Mouse (Mus musculus): ENCODE data around the gene Etaa1.
"Not testable (repeated sequence)": the region's sequence is repeated elsewhere in the genome, so short reads cannot be mapped to it uniquely, and the experiment has no call there.

Gene Etaa1

DNA sequence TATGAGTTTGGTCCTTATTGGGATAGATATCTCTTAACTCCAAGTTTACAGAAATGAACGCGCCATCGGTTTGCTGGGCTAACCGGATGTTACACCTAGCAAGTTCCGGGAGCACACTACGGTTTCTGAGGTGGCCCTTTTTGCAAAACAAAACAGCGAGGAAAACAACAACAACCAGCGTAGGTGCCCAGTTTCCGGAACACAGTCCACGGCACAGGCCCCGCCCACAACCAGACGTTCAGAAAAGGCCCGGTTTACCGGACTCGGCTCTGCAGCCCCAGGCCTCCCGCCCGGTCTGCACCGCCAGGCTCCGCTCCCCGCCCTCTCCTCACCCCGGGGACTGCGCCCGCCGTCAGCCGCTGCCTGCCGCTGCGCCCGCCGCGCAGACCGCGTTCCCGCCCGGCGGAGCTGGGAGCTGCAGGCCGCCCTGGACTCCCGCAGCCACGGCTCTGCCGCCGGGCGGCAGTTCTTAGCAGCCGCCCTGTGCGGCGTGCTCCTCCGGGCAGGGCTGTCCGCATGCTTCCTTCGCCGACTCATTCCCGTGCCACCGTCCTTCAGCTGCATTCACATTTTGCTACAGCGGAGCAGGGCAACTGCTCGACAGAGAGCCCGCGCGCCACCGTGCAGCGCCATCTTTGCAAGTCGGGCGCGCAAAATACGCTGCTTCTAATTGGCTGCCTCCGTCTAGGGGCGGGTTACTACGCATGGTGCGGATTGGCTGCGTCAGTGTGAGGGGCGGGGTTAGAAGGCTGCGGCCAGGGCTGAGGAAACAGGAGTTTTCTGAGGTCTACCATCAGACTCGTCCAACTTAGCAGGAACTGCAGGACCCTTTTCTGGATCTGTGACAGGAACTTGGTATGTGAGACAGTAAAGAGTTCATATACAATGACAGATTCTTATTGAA is at the start of gene Etaa1:
Gene Etaa1, minus strand, starts transcription at position 645 of the 904 bp plus-strand sequence.
- peak; percentile 82 for DNase-seq (ENCODE audit: low spot score)

DNA sequence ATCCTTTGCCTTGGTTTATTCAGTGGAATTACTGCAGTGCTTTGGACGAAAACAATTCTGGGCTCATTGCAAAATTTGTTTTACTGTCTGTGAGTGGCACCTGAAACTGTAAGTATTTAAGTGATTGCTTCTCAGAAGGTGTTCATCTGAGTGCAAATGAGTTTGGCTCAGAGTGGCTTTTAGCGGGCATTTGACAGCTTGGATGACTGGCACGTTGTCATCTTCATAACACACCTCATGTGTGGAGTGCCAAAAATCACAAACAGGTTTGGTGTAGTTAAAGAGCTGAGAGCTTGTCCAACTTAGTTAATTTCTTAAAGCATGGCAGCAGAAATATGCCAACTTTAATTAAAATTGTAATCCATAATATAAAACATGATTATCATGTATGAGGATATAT is 40.5 kb upstream of the Etaa1 start:
- no peak for DNase-seq (ENCODE audit: low spot score)

- no peak for DNase-seq (ENCODE audit: low spot score)
Measured at GRCm38 (mm10) chr11:17992311-17992710, 38.6 kb upstream of the Etaa1 start.

- no peak for DNase-seq (ENCODE audit: low spot score)
Measured at GRCm38 (mm10) chr11:17983331-17983730, 29.7 kb upstream of the Etaa1 start.

GRCm38 (mm10) chr11:17981246-17981645 is 27.6 kb upstream of the Etaa1 start:
- DNase-seq (ENCODE audit: low spot score): no peak

DNA sequence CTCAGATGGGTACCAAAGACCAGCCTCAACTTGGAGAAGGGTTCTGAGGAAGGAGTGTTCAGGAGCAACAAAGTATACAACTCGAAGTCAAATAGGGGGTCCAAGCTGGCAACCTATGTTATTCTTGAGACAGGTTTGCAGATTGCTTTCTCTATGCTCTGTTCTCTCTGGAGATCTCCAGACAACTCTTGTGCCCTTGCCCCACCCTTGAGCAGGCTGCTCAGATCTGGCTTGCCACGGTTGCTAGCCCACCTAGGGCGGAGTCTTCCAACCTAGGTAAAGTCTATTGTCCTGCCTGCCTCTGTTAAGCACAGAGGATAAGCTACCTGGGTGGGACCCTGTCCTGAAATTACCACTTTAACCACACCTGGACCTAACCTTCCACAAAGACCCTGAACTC is 21.9 kb upstream of the Etaa1 start:
- DNase-seq (ENCODE audit: low spot score): no peak

DNA sequence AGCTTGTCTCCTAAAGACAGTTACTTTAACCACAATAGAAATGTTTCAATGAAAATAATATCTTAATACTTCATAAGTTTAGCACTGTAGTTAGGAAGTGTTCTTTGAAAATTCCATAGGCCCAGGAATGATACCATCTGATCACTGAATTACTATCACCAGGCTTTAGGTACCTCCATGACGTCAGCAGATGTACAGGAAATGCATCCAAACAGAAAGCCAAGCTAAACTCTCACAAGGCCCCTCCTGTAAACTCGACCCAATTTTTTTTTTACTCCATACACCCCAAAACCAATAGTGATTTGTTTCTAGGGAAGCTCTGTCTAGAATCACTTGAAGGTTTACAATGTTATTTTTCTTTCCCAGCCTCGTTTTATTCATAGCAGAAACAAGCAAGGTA is 884 bp downstream of the Etaa1 start:
- DNase-seq (ENCODE audit: low spot score): no peak

GRCm38 (mm10) chr11:17951336-17951735 is 2.3 kb downstream of the Etaa1 start:
- no peak for DNase-seq (ENCODE audit: low spot score)

DNA sequence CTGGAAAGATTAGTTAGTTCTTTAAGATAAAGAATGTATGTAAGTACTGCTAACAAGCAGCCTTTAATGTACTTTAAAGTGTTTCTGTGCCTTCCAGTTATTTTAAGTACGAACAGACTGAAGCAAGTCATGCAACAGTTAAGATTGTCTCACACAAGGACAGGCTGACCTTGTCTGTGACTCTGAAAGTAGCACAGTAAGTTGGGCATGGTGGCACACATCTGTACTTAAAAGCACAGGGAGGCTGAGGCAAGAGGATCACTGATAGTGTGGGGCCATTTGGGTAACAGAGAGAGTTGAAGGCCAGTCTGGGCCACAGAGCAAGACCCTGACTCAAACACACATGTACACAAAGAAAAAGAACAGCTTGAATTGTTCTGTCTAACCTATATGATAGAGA is 14.5 kb downstream of the Etaa1 start:
- no peak for DNase-seq (ENCODE audit: low spot score)

DNA sequence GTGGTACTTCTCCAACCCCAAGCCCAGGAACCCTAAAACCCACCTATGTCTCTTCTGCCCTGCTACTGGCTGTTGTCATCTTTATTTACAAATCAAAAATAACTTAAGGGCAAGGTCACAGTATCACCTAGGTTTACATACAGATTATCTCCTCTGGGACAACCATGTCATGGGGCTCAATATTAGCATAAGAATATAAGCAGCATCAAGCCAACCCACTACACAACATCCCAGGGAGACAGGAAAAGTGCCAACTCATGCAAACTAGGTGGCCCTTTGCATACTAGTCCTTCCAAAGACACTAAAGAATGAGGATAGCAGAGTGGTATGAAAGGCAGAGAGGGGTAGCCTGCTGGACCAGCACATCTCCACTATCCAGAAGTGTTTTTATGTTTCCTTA is 15.7 kb downstream of the Etaa1 start:
- no peak for DNase-seq (ENCODE audit: low spot score)

DNA sequence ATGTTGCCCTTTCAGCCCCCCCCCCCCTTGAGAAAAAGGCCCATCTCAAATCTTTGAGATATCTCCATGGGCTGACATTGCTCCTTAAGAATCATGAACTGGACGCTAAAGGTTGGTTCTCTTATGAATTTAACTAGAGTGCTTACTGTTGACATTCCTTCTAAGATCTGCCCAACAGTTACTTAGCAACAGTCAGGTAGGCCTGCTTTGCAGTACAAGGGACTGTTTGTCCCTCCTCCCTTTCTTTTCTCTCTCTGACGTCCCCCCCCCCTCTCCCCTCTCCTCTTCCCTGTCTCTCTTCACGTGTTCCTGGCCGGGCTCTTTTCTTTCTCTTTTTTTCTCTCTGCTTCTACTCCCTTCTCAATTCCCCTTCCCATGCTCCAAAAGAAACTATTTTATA is 35.8 kb downstream of the Etaa1 start:
- no peak for DNase-seq (ENCODE audit: low spot score)

DNA sequence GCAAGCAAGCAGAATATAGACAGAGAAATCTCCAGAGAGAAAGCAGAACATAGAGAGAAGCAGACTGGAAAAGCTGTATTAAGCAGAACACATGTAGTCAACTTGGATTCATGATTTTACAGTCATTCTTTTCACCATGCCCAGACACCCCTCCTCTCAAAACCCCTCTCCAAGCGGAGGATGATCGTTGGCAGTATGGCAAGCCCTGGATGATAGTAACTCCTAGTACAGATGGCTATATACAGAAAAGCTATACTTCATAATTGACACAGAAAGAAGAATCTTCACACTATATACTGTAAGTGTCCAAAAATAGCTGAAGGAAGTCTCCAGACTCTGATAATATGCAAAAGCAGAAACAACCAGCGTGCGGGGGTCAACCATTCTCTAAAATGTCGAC is 36.6 kb downstream of the Etaa1 start:
- DNase-seq (ENCODE audit: low spot score): no peak

- no peak for DNase-seq (ENCODE audit: low spot score)
Measured at GRCm38 (mm10) chr11:17916486-17916885, 37.2 kb downstream of the Etaa1 start.

DNA sequence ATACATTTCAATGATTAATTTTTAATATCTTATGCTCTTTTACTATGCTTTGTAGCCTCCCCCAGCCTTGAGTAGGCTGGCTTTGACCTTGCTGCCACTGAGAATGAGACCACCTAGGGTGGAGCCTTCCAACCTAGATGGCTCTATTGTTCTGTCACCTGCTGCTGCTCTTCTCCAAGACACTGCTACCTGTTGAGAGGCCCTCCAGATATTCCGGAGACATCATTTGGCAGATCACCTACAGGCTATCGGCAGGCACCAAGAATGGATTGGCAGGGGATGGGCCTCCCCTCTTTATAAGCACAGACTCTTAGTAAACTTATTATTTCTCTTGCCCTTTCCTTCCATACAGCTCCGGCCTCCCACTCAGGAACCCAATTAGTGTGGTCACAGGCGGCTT is 52.7 kb downstream of the Etaa1 start:
- not testable (repeated sequence) for DNase-seq (ENCODE audit: low spot score)

All from layer of hippocampus, adult 9-10 months (tissue).